Mouse (Mus musculus) megakaryocyte, embryonic 14.5 days (primary cell): ENCODE results near the gene Gpx4.
"Not testable (repeated sequence)": the region's sequence is repeated elsewhere in the genome, so short reads cannot be mapped to it uniquely, and the experiment has no call there.

Experiments
- FLI1 ChIP-seq: IDR thresholded peaks from 2 replicates; pipeline ENCODE4 v1.6.1; 2012; ENCODE audit warnings: low read length, inconsistent platforms, mixed read lengths
- GATA1 ChIP-seq: IDR thresholded peaks from 3 replicates; pipeline ENCODE4 v1.6.1; 2012; ENCODE audit warnings: mixed read lengths, low read length, inconsistent platforms, borderline replicate concordance

DNA sequence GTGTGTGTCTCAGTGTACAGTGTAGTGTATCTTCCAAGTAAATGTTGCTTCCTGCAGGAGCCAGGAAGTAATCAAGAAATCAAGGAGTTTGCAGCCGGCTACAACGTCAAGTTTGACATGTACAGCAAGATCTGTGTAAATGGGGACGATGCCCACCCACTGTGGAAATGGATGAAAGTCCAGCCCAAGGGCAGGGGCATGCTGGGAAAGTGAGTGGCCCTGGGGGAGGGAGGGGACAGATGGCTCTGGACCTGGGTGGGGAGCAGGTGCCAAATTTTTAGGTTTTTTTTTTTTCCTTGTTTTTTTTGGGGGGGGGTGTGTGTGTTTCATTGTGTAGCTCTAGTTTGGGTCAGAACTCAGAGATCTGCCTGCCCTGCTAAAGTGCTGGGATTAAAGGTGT, 7.9 kb downstream of the Gpx4 start:
- TF ChIP-seq GATA1, FLI1: not testable (repeated sequence)
